Mouse (Mus musculus) embryonic facial prominence, embryonic 11.5 days (tissue): Measurements from ENCODE around the gene Scamp3. TPM values are rescaled to one million over a fixed set of nuclear protein-coding genes. Genes with fewer than 3 reads are reported as not detected.

Source experiments
- ATAC-seq: fragments of 200-750 bp; cut with Nextera tagmentation; replicated peaks from 2 replicates; pipeline ENCODE4 v1.8.0; 2017; ENCODE audit warnings: low read depth; ENCODE audit not compliant: insufficient number of reproducible peaks, low FRiP score, low TSS enrichment
- DNase-seq: peaks from one replicate; pipeline ENCODE4 v3.0.0-alpha.2; 2015; ENCODE audit warnings: low spot score
- H3K27ac ChIP-seq: fragments of 300-500 bp; sonication (generic); replicated peaks from 2 replicates; pipeline ENCODE4 v1.5.1; 2014; ENCODE audit warnings: mild to moderate bottlenecking, low read depth, low read length, control low read depth
- H3K27me3 ChIP-seq: fragments of 300-500 bp; sonication (generic); 2 replicates; pipeline ENCODE4 v1.6.1; 2014; ENCODE audit warnings: mild to moderate bottlenecking, low read length, moderate library complexity, mixed read lengths; ENCODE audit not compliant: control insufficient read depth, insufficient read depth
- H3K36me3 ChIP-seq: fragments of 300-500 bp; sonication (generic); replicated peaks from 2 replicates; pipeline ENCODE4 v1.6.1; 2014; ENCODE audit warnings: low read depth, mild to moderate bottlenecking, low read length, moderate library complexity, mixed read lengths; ENCODE audit not compliant: control insufficient read depth, insufficient read depth
- H3K4me1 ChIP-seq: fragments of 300-500 bp; sonication (generic); 2 replicates; pipeline ENCODE4 v1.6.1; 2014; ENCODE audit warnings: low read length, mixed read lengths; ENCODE audit not compliant: control insufficient read depth, insufficient read depth
- H3K4me2 ChIP-seq: fragments of 300-500 bp; sonication (generic); 2 replicates; pipeline ENCODE4 v1.6.1; 2014; ENCODE audit warnings: low read depth, mild to moderate bottlenecking, control low read depth, low read length, moderate library complexity
- H3K4me3 ChIP-seq: fragments of 300-500 bp; sonication (generic); 2 replicates; pipeline ENCODE4 v1.5.1; 2014; ENCODE audit warnings: low read depth, low read length, control low read depth
- H3K9ac ChIP-seq: fragments of 300-500 bp; sonication (generic); replicated peaks from 2 replicates; pipeline ENCODE4 v1.6.1; 2014; ENCODE audit warnings: mild to moderate bottlenecking, control low read depth, low read length
- H3K9me3 ChIP-seq: fragments of 300-500 bp; sonication (generic); replicated peaks from 2 replicates; pipeline ENCODE4 v1.6.1; 2016; ENCODE audit warnings: mild to moderate bottlenecking, low read length, inconsistent platforms, mixed read lengths; ENCODE audit not compliant: control insufficient read depth
- WGBS: fragments of 180-500 bp; shearing (Covaris S2); extraction: QIAGEN DNeasy Blood & Tissue Kit; methylation state at CpG from one replicate; pipeline ENCODE4 v1.1.7; 2014; 5-methylcytosine and 5-hydroxymethylcytosine counted together
- polyA plus RNA-seq: library from polyadenylated mRNA; unstranded; fragments of >200 nt; fragmentation: Nextera tagmentation; extraction: Ambion mirVana; gene quantifications from 2 replicates; pipeline ENCODE4 v1.2.1, GENCODE M21; 2014

Scamp3 gene
- polyA plus RNA-seq, 1 experiment from 2014 or later, result 80.5 TPM

DNA sequence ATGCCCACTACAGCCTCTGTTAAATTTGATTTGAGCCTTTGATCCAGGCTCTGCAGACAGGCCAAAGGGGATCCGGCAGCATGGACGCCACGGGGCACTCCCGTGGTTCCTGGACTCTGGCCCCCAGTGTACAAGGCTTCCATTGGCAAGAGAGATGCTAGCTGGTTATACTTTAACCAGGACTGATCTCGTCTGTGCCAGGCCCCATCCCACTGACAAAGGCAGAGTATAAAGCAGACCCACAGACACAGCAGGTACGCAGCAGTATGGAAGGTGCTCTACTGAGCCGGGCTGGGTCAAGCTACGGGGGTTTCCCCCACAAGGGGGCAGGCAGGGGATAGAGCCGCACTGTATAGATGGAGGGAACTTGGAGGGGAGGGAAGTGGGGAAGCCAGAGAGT is 40.9 kb upstream of the Scamp3 start:
- Histone ChIP-seq H3K4me2 (no peak overlapping the region), H3K27me3 (no peaks in the 10 kb centered on the region), H3K9me3 (no peaks in the 10 kb centered on the region), H3K27ac (no peak overlapping the region), H3K4me1 (no peaks in the 10 kb centered on the region), H3K4me3 (no peak overlapping the region), H3K9ac (no peak overlapping the region), H3K36me3 (no peaks in the 10 kb centered on the region)
- ATAC-seq (no peak; the same call in 1 of the 2 replicates), DNase-seq (peak; percentile 46)
- 41% methylated on average over 9 of the region's 9 CpGs for WGBS

DNA sequence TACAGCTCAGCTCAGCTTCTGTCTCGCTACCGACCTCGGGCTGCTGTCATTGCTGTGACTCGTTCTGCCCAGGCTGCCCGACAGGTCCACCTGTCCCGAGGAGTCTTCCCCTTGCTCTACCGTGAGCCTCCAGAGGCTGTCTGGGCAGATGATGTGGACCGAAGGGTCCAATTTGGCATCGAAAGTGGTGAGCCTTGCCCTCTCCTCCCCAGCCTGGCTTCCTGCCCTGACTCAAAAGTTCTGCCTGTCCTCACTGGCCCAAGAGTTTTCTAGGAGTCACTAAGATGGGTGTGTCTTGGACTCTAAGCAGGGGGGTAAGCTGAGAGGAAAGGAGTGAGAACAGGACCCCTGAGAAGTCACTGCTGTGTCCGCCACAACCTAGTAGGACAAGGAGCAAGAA is 32.5 kb upstream of the Scamp3 start:
- Histone ChIP-seq H3K9ac (no peak overlapping the region), H3K36me3 (no peaks in the 10 kb centered on the region), H3K27ac (no peak overlapping the region), H3K4me1 (peaks cover 4% of the 10 kb centered on the region), H3K9me3 (no peaks in the 10 kb centered on the region), H3K27me3 (peaks cover 10% of the 10 kb centered on the region), H3K4me3 (no peak overlapping the region), H3K4me2 (no peak overlapping the region)
- DNase-seq, result no peak
- WGBS, result 85% methylated on average over 10 of the region's 10 CpGs
- no peak for ATAC-seq

DNA sequence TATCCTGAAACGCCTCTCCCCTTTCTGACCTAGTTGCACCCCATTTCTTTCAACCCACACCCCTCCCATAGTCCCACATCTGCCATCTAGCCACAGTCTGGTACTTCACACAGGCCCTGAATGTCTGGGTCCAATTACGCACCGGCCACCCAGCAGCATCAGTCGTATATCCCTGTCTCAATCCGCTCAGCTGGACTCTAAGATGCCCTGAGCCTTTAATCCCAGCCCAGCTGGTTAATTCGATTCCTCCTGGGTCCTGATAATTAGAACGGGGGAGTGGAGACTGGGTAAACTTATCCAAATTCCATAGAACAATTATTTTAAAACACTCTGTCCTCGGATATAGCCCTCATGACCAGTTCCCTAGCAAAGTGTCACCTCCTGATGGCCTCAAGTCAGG is 31.7 kb upstream of the Scamp3 start:
- no peak overlapping the region for H3K4me3 ChIP-seq
- H3K36me3 ChIP-seq, result no peaks in the 10 kb centered on the region
- H3K4me2 ChIP-seq, result no peak overlapping the region
- H3K27ac ChIP-seq, result no peak overlapping the region
- peaks cover 10% of the 10 kb centered on the region for H3K27me3 ChIP-seq
- WGBS, result 30% methylated on average over 8 of the region's 8 CpGs
- H3K9ac ChIP-seq, result no peak overlapping the region
- ATAC-seq (no peak), DNase-seq (peak; percentile 47)
- H3K9me3 ChIP-seq, result no peaks in the 10 kb centered on the region
- peaks cover 4% of the 10 kb centered on the region for H3K4me1 ChIP-seq

DNA sequence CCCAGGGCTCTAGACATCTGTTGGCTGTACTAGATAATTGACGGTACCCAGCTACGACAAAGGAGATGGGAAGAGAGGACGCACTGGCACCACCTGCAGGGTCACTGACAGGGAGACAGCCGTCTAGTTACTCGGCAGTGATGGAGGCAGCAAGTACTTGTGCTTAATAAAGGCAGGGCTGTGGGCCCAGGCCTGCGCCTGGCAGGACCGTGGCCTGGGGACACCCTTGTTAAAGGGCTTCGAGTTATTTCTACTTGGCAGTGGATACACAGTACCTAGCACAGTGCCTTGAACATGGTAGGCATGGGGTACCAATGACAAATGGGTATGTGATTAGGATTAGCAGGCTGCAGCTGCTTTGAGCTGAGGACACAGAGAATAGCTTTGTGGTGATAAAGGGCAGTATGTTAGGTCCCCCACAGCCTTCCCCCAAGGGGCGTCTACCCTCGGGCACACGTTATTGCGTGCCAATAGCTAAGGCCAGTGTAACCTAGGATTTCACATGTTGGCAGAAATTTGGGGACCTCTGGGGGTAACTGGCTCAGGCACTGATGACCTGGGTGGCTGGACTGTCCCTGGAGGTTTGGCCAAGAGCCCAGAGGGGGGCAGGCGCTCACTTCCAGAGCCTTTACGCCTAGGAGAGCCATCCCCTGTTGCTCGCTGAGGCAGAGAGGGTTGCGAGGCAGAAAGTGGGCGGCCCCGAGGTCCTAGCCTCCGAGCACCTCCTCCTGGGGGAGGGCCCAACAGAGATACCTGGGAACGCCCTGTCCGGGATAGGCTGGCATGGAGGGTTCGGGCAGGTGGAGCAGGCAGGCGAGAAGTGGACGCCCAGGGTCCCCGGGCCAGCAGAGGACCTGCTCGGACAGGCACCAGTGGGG is 29.9 kb upstream of the Scamp3 start:
- peak; percentile 37 for DNase-seq
- Histone ChIP-seq H3K4me2 (peak overlapping the region; percentile 57), H3K4me3 (peak overlapping the region; percentile 15), H3K36me3 (no peaks in the 10 kb centered on the region), H3K4me1 (peaks cover 4% of the 10 kb centered on the region), H3K27ac (no peak overlapping the region), H3K9me3 (no peaks in the 10 kb centered on the region), H3K27me3 (peaks cover 10% of the 10 kb centered on the region), H3K9ac (peak overlapping the region; percentile 18; the same call in 1 of the 2 replicates)
- ATAC-seq, result peak; percentile 72; the same call in 1 of the 2 replicates
- WGBS, result 21% methylated on average over 26 of the region's 26 CpGs

DNA sequence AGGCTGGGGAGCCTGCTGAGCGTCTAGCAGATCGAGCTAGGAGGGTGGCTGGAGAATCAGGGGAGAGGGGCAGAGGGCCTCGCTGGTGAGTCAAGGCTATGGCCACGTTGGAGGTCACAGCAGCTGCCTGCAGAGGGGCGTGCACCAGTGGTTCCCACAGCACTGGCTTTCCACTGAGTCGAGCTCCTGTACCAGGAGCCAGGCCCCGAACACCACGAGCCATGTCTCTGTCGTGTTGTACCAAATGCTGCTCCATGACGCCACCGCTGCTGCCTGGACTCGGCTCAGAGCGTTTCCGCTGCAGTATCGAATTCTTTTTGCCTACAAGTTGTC is 29.3 kb upstream of the Scamp3 start:
- peaks cover 10% of the 10 kb centered on the region for H3K27me3 ChIP-seq
- H3K27ac ChIP-seq, result no peak overlapping the region
- peak; percentile 29 for DNase-seq
- H3K9me3 ChIP-seq, result no peaks in the 10 kb centered on the region
- H3K36me3 ChIP-seq, result no peaks in the 10 kb centered on the region
- ATAC-seq, result peak; percentile 22; the same call in 1 of the 2 replicates
- H3K9ac ChIP-seq, result peak overlapping the region; percentile 18; the same call in 1 of the 2 replicates
- 8% methylated on average over 15 of the region's 15 CpGs for WGBS
- H3K4me2 ChIP-seq, result peak overlapping the region; percentile 57
- peaks cover 4% of the 10 kb centered on the region for H3K4me1 ChIP-seq
- H3K4me3 ChIP-seq, result peak overlapping the region; percentile 15

DNA sequence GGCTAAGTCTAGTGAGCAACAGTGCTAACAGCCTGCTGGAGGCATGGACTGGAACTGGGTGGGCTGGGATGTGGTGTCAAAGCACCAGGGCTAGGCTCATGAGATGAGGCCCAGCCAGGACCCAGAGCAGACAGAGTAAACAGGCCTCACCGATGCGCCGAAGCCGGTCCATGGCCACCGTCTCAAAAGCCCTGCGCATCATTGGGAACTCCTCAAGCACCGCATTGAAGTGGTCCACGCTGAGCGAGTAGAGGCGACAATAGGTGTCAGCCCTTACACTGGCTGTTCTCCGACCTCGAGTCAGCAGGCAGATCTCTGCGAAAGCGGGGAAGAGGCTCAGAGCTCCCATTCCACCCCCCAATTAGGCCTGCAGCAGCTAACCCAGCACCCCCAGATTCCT is 28.7 kb upstream of the Scamp3 start:
- H3K9ac ChIP-seq, result no peak overlapping the region
- no peak for ATAC-seq
- H3K9me3 ChIP-seq, result no peaks in the 10 kb centered on the region
- peaks cover 10% of the 10 kb centered on the region for H3K27me3 ChIP-seq
- peaks cover 4% of the 10 kb centered on the region for H3K4me1 ChIP-seq
- no peaks in the 10 kb centered on the region for H3K36me3 ChIP-seq
- WGBS, result 71% methylated on average over 14 of the region's 14 CpGs
- H3K27ac ChIP-seq, result no peak overlapping the region
- H3K4me2 ChIP-seq, result no peak overlapping the region
- DNase-seq, result no peak
- no peak overlapping the region for H3K4me3 ChIP-seq

DNA sequence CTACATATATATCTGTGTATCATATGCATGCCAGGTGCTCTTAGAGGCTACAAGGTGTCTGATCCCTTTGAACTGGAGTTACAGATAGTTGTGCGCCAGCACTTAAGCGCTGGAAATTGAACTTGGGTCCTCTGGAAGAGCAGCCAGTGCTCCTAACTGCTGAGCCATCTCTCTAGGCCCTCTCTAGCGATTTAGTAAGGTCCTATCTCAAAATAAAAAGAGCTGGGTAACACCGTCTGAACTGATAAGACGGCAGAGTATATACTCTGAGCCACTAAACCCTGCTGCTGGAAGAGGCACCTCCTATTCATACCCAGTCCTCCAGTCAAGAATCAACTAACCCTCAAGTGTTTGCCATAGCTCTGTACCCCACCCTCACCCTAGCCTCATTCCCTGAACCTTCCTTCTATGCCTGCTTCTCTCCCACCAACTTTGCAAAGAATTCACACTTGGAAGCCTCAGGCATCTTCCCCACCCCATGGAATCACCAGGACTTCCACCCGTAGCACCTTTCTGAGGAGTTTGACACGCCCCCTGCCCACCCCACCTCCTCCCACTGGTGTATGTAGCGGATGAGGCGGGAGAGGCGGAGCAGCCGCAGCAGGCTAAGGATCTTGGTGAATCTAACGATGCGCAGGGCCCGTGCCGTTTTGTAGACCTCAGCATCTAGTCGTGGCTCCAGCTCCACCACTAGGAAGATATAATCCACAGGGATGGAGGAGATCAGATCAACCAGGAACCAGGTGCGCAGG is 25.0 kb upstream of the Scamp3 start:
- Histone ChIP-seq H3K9ac (no peak overlapping the region), H3K27me3 (peaks cover 8% of the 10 kb centered on the region), H3K9me3 (no peaks in the 10 kb centered on the region), H3K4me1 (peaks cover 4% of the 10 kb centered on the region), H3K36me3 (no peaks in the 10 kb centered on the region), H3K27ac (no peak overlapping the region), H3K4me2 (no peak overlapping the region), H3K4me3 (no peak overlapping the region)
- DNase-seq, result no peak
- no peak for ATAC-seq
- WGBS, result 62% methylated on average over 17 of the region's 17 CpGs

DNA sequence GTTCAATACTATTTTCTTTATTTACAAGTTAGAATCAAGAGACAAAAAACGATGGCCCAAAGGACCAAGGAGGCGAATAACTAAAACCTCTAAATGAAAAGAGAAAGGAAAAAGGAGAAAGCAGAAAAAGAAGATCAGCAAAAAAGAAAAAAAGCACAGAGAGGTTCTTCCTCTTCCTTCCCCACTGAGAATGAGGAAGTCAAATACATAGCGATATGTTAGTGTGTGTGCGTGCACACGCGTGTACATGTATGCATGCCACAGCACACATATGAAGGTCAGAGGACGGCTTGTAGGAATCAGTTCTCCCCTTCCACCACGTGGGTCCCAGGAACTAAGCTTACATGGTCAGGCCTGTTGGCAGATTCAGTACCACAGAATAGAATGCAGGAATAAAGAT is 20.3 kb upstream of the Scamp3 start:
- Histone ChIP-seq H3K4me1 (no peaks in the 10 kb centered on the region), H3K27me3 (no peaks in the 10 kb centered on the region), H3K9ac (no peak overlapping the region), H3K9me3 (no peaks in the 10 kb centered on the region), H3K4me2 (no peak overlapping the region), H3K36me3 (no peaks in the 10 kb centered on the region), H3K4me3 (no peak overlapping the region), H3K27ac (no peak overlapping the region)
- no peak for ATAC-seq
- DNase-seq, result no peak
- WGBS, result 81% methylated on average over 8 of the region's 8 CpGs
